Mouse (Mus musculus) small intestine, adult 2 months (tissue): ENCODE data around the gene Prph. TPM values are rescaled to one million over a fixed set of nuclear protein-coding genes. Genes with fewer than 3 reads are reported as not detected.
"Not testable (repeated sequence)": the region's sequence is repeated elsewhere in the genome, so short reads cannot be mapped to it uniquely, and the experiment has no call there.

Experiments used
- H3K27ac ChIP-seq: fragments of 200-500 bp; 2 replicates; pipeline ENCODE4 v1.5.1; 2012; ENCODE audit warnings: low read depth, low read length, control low read depth, inconsistent platforms; ENCODE audit not compliant: insufficient read depth
- H3K27me3 ChIP-seq: fragments of 200-500 bp; 2 replicates; pipeline ENCODE4 v1.6.1; 2012; ENCODE audit warnings: mild to moderate bottlenecking, moderate library complexity, low read length, inconsistent platforms; ENCODE audit not compliant: control insufficient read depth, insufficient read depth
- H3K36me3 ChIP-seq: fragments of 200-500 bp; 2 replicates; pipeline ENCODE4 v1.6.1; 2012; ENCODE audit warnings: mild to moderate bottlenecking, low read length, control low read depth, inconsistent platforms; ENCODE audit not compliant: control insufficient read depth, insufficient read depth
- H3K4me1 ChIP-seq: fragments of 200-500 bp; 2 replicates; pipeline ENCODE4 v1.6.1; 2012; ENCODE audit warnings: low read length, inconsistent platforms, mixed read lengths; ENCODE audit not compliant: control insufficient read depth, insufficient read depth, insufficient read length
- H3K4me3 ChIP-seq: fragments of 200-500 bp; 2 replicates; pipeline ENCODE4 v1.5.1; 2012; ENCODE audit warnings: low read depth, mild to moderate bottlenecking, control low read depth, inconsistent platforms, low read length, moderate library complexity
- CTCF ChIP-seq: fragments of 200-500 bp; IDR thresholded peaks from 2 replicates; pipeline ENCODE4 v1.5.1; 2012; ENCODE audit warnings: low read depth, mild to moderate bottlenecking, control low read depth, inconsistent platforms, low read length, moderate library complexity, mixed read lengths; ENCODE audit not compliant: insufficient replicate concordance, insufficient read length; ENCODE audit errors: extremely low read depth
- POLR2A ChIP-seq: fragments of 200-500 bp; IDR thresholded peaks from 2 replicates; pipeline ENCODE4 v1.6.1; 2012; ENCODE audit warnings: low read depth, mild to moderate bottlenecking, control low read depth, inconsistent platforms, low read length, moderate library complexity
- WGBS: fragments of 180-500 bp; shearing (Covaris S2); methylation state at CpG from one replicate; pipeline ENCODE4 v1.1.7; 2018; 5-methylcytosine and 5-hydroxymethylcytosine counted together
- polyA plus RNA-seq: library from polyadenylated mRNA; depleted of rRNA; stranded (reverse); fragments of >200 nt; gene quantifications from 2 replicates; pipeline ENCODE4 v1.2.3, GENCODE M21; 2012

The Prph gene
- polyA plus RNA-seq, 1 experiment = 4.6 TPM

- no peak overlapping the region for H3K27ac ChIP-seq
These were observed 1.6 kb upstream of the Prph start for GRCm38 (mm10) chr15:99053373-99053772.

GRCm38 (mm10) chr15:99055511-99055961 is 562 bp downstream of the Prph start:
- no peaks in the 10 kb centered on the region for H3K36me3 ChIP-seq
- TF ChIP-seq POLR2A (no peak), CTCF (no peak)
- peaks cover 38% of the 10 kb centered on the region for H3K27me3 ChIP-seq
- peaks cover 14% of the 10 kb centered on the region for H3K4me1 ChIP-seq
- under 1% methylated on average over 37 of the region's 37 CpGs for WGBS
- H3K27ac ChIP-seq = no peak overlapping the region
- peak overlapping the region; percentile 20 for H3K4me3 ChIP-seq

More at GRCm38 (mm10) chr15:99053373-99053772, 1.6 kb upstream of the Prph start:
- H3K27me3 ChIP-seq = peaks cover 31% of the 10 kb centered on the region
- no peaks in the 10 kb centered on the region for H3K36me3 ChIP-seq
- no peak for TF ChIP-seq POLR2A
- TF ChIP-seq CTCF = no peak
- WGBS = 11% methylated on average over 9 of the region's 9 CpGs
- H3K4me3 ChIP-seq = no peak overlapping the region
- peaks cover 14% of the 10 kb centered on the region for H3K4me1 ChIP-seq

GRCm38 (mm10) chr15:99056332-99056731 is 1.4 kb downstream of the Prph start:
- H3K27me3 ChIP-seq = peaks cover 41% of the 10 kb centered on the region
- peaks cover 14% of the 10 kb centered on the region for H3K4me1 ChIP-seq
- no peak for TF ChIP-seq POLR2A
- peak; percentile 86; the same call in 1 of the 2 replicates for TF ChIP-seq CTCF
- H3K4me3 ChIP-seq = no peak overlapping the region
- no peak overlapping the region for H3K27ac ChIP-seq
- WGBS = 8% methylated on average over 14 of the region's 14 CpGs
- no peaks in the 10 kb centered on the region for H3K36me3 ChIP-seq

- WGBS = 63% methylated on average over 12 of the region's 12 CpGs
- Histone ChIP-seq H3K4me1 (no peaks in the 10 kb centered on the region), H3K36me3 (no peaks in the 10 kb centered on the region), H3K27me3 (peaks cover 7% of the 10 kb centered on the region; the same call in 1 of the 2 replicates), H3K4me3 (no peak overlapping the region), H3K27ac (no peak overlapping the region)
- TF ChIP-seq POLR2A (no peak), CTCF (no peak)
These were observed 10.7 kb downstream of the Prph start for GRCm38 (mm10) chr15:99065557-99066165.

GRCm38 (mm10) chr15:99071988-99072387 is 17.0 kb downstream of the Prph start:
- 89% methylated on average over 1 of the region's 1 CpGs for WGBS
- Histone ChIP-seq H3K4me3 (no peak overlapping the region), H3K27ac (no peak overlapping the region), H3K36me3 (no peaks in the 10 kb centered on the region), H3K27me3 (no peaks in the 10 kb centered on the region), H3K4me1 (peaks cover 6% of the 10 kb centered on the region)
- TF ChIP-seq CTCF (no peak), POLR2A (no peak)

GRCm38 (mm10) chr15:99074019-99074599 is 19.1 kb downstream of the Prph start, which contains the start of gene Troap:
TSS of gene Troap (plus strand) at chr15:99074575.
- H3K4me3 ChIP-seq = peak within 1 kb of the TSS; percentile 85
- peaks cover 2% of the 10 kb centered on the region; the same call in 1 of the 2 replicates for H3K36me3 ChIP-seq
- peak within 1 kb of the TSS; percentile 80 for H3K27ac ChIP-seq
- TF ChIP-seq POLR2A = no peak
- TF ChIP-seq CTCF = no peak
- 17% methylated on average over 9 of the region's 9 CpGs for WGBS
- H3K27me3 ChIP-seq = no peaks in the 10 kb centered on the region
- H3K4me1 ChIP-seq = peaks cover 6% of the 10 kb centered on the region

GRCm38 (mm10) chr15:99074600-99075333 is 19.8 kb downstream of the Prph start:
- no peak for TF ChIP-seq CTCF
- peak; percentile 8; the same call in 1 of the 2 replicates for TF ChIP-seq POLR2A
- Histone ChIP-seq H3K27me3 (no peaks in the 10 kb centered on the region), H3K4me3 (peak overlapping the region; percentile 85), H3K4me1 (peaks cover 6% of the 10 kb centered on the region), H3K36me3 (peaks cover 2% of the 10 kb centered on the region; the same call in 1 of the 2 replicates), H3K27ac (peak overlapping the region; percentile 80)
- WGBS = 0% methylated on average over 44 of the region's 44 CpGs

- H3K27me3 ChIP-seq, H3K4me1 ChIP-seq, H3K27ac ChIP-seq, H3K4me3 ChIP-seq, H3K36me3 ChIP-seq: not testable (repeated sequence)
- 100% methylated on average over 3 of the region's 3 CpGs for WGBS
These were observed 21.0 kb downstream of the Prph start for GRCm38 (mm10) chr15:99076011-99076410.
